Mouse (Mus musculus): ENCODE results near the gene Ift74.

GRCm38 (mm10) chr4:94614627-94615006 is 326 bp downstream of the Ift74 start:
- TF ChIP-seq POLR2A (IDR thresholded peaks at IDR 0.05; ENCODE audit: insufficient read depth, low read depth, low read length) (no peak), CTCF (IDR thresholded peaks at IDR 0.05; ENCODE audit: insufficient read depth, low read depth, low read length) (no peak)
